Mouse (Mus musculus): ENCODE results near the gene Mthfd2. TPM values are rescaled to one million over a fixed set of nuclear protein-coding genes. Genes with fewer than 3 reads are reported as not detected.

Mthfd2 gene
- 10 to 100 TPM; 19.1 to 40.5 TPM for total RNA-seq (2021)
- long read RNA-seq, experiment 1, transcript Mthfd2-201 (8 exons, 2,085 nt) = major isoform, 65 of 76 reads
- long read RNA-seq, experiment 1, partial matches to known transcripts = 2 of 76 reads
- long read RNA-seq, experiment 1, other reads (novel, unspliced or antisense) = 9 of 76 reads
- long read RNA-seq, experiment 2, transcript Mthfd2-201 (8 exons, 2,085 nt) = major isoform, 10 of 14 reads
- long read RNA-seq, experiment 2, partial matches to known transcripts = 1 of 14 reads
- long read RNA-seq, experiment 2, other reads (novel, unspliced or antisense) = 3 of 14 reads

DNA sequence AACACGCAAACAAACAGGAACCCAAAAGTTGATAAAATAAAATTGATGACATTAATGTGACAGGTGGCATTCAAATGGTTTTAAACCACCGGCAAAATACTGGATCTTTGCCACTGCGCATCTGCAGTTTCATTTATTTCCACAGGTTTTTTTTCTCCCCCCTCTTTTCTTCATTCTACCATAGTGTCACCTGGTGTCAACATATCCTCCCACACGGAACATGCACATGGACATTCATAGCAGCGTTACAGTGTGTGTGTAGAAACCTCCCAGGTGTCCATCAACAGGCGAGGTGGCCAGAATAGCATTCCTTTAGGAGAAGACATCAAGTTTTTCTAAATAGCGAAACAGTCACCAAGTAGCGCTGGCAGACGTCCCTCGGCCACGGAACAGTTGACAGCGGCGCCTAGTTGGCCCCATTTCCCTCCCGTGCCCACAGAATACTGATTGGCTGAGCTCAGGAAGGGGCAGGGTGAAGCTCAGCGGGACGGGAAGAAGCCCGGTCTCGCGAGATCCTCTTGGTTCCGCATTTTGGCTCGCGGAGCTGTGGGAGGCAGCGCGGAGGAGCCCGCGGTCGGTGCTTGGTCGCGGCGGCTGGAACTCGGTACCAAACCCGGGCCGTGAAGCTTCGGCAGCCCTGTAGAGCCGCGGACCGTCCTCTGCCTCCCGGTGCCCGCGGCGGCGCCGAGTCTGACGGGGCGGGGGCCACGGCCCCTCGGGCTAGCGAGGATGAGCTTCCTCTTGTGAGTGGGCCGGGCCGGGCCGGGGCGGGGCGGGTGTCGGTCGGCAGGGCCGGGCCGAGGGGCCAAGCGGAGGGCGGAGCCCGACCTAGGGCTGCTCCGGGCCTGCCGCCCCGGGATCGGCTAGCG is at the start of gene Mthfd2, which contains the start of gene Mob1a:
Mthfd2 (minus strand) TSS at position 384 of the 869 bp plus-strand sequence.
Mob1a (plus strand) TSS at position 492 of the 869 bp plus-strand sequence.
- DNase-seq = peak; percentile 95 to 96

DNA sequence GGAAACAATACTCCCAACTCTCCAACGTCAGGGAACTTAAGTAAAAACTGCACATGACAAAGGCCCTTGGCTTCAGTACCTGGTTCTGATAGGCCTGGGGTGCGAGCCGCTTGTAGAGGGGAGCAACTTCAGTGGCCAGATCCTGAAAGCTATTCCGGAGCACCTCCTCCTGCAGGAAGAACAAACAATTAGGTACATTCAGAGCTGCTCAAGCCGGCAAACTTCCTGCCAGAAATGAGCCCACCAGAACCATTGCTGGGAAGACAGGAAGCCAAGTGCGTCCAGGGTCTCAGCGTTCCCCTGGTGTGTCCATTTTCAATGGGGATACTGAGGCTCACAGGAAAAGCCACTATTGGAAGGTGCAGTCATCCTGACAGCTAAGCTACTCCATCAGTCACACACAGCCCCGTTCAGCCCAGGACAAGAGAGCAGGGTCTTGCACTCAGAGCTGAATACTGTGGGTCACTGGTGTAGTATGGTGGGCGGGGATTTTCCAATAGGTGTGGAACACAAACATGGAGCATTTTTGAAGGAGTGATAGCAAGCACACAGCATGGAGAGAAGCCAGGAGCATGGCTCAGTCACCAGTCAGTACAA is 48.1 kb upstream of the Mthfd2 start:
- DNase-seq = no peak

DNA sequence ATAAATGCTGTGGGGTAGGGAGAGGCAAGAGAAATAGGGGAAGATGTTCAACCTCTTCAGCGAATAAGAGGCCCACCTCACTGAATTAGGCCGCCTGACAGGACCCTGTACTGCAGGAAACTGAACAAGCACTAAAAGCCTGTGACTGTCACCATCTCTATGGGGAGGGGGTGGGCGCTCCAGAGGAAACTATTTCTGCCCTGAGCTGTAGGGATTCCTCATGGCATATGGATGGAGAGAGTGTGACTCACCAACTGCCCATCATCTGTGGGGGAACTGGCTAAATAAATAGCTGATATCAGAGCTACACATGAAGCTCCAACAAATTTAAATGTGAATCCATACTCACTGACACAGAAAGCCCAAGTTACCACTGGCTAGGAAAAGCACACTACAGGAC is 45.6 kb upstream of the Mthfd2 start:
- DNase-seq = no peak

DNA sequence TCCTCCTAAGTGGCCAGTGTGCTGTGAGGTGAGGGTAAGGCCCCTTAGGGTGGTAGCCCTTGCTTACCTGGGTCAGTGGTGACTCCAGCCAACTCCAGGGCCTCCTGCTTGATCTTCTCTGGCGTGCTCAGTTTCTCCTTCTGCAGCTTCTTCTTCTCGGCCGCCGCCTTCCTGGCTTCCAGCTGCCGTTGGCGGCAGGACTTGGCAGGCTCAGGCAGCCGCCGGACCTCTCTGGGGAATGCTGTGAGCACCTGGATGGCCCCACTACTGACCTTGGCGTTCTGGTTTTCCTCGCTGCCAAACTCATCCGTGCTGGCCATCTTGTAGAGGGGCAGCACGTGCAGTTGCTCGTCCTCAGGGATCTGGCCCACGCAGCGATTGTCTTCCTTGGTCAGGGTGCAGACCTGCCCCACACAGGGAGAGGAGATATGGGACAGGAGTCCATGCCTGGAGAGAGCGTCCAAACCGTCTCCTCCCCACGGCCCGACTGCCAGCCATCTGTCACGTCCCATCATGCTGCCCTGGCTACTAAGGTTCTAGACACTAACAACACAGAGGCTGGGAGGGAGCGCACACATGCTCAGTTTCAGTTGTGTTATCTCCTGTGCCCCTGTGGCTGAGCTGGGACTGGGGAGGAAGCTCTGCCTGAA is 44.7 kb upstream of the Mthfd2 start:
- no peak for DNase-seq

DNA sequence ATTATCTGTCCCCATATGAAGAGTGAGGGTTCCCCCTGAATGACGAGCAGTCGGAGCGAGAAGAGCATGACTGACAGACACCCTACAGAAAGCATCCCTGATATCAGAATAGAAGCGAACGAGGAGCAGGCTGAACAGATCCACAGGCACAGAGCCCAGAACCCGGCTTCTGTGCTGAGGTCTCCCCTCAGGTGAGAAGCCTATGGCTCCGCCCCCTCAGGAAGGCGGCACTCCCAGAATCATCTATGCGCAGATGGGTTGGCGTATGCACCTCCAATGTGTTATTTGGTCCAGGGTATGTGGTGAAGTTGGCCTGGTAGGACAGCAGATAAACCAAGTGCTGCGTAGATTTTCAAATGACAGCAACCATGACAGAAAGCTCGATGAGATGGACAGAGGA is 37.4 kb upstream of the Mthfd2 start:
- DNase-seq = no peak

DNA sequence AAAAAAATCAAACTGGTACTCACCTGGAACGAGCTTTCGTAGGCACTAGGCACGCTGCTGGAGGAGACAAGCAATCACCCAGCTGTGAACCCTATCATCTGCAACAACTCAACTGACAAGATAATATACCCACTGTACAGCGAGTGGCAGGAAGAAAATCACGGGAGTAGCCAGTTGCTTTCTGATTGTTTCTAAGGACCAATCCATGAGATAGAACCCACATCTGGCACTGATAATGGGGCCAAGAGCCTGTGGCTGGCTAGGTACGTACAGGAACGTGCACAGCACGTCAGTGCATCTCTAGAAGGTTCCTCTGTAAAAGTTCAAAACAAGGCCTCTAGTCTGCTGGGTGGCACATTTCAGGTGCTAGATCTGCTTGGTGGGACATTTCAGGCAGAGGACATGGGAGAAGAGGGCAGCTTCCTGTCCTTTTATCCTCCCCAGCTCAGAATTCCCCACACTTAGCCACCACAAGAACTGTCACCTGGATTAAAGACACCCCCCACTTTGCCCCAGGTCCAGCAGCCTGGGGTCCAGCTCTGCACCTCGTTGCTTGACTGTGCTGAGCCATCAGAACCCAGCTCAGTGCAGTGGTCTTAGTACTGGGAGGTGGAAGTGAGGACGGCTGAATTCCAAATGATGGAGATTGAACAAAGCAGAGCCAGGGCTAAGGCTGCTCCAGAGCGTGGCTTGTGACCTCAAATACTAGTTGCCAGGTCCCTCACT is 36.0 kb upstream of the Mthfd2 start:
- no peak for DNase-seq

DNA sequence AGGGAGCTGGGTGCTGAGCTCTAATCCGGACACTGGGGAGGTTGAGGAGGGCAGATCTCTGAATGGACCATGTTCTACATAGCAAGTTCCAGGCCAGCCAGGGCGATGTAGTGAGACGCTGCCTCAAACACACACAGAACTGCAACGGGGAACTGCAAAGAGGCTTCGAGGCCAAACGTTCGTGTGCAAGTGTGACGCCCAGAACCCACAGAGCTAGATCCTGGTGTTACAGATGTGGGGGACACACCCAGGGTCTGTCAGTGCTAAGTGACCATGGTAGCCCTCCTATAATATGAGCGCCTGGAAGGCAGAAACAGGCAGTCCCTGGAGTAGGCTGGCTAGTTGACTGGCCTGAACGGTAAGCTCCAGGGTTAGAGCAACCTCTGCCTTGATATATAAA is 31.7 kb upstream of the Mthfd2 start:
- no peak for DNase-seq

DNA sequence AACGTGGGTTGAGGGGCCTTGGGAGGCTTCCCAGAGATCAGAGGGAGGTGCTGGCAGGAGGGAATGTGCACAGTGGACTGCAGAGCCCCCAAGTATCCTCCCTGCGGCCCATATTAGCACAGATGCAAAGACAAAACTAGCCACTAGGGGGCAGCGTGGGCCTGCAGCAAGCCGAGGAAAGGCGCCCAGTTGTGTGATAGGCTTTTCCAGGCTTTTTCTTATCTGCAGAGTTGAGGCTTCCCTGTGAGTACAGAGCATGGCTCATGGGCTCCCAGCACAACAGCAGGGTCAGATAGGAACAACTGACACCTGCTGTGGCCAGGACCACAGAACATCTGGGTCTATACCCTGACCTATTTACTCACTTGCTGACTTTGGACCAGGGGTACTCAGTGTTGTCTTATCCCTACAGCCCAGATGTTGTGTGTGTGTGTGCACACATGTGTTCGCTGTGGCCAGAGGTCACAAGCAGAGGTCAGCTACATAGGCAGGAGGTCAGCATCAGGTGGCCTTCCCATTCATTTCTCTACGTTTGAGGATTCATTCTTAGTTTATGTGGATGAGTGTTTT is 30.9 kb upstream of the Mthfd2 start:
- peak; percentile 87 to 90 for DNase-seq

DNA sequence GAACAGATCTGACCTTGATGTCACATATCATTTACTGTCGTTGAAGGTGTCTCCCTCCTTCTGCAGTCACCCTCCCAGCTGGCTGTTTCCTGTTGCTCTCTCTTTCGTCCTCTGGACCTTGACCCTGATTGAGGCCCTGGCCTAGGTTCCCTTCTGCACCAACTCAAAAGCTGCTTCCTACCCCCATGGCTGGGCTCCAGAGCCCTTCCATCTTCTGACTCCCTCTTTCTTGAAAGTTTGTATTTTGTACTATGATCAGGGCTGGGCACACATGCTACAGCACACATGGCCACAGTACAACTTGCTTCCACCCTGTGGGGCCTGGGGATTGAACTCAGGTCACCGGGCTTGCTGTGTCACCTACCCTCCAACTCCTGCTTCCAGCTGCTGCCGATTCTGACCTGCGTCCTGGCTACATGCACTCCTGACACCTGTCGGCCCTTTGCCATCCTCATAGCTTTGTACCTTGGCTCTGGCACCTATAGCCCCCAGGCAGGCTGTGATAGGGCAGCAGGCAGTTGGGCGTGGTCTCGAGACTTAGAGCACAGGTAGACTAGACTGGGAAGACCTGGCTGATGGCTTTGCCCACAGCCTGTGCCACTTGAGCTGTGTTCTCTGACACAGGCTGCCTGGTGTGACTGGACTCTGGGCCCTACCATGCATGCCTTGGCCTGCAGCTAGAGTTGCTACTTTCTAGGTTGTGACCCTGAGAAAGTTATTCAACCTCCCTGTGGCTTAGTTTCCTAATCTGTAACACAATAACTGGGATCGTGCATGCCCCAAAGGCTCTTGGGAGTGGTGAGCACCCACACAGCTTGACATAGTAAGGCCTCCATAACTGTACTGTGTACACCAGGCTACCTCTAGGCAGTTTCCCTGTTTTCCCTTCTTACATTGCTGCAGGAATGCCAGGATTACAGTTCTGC is 29.4 kb upstream of the Mthfd2 start:
- DNase-seq = peak in 1 of 2 experiments; percentile 26

DNA sequence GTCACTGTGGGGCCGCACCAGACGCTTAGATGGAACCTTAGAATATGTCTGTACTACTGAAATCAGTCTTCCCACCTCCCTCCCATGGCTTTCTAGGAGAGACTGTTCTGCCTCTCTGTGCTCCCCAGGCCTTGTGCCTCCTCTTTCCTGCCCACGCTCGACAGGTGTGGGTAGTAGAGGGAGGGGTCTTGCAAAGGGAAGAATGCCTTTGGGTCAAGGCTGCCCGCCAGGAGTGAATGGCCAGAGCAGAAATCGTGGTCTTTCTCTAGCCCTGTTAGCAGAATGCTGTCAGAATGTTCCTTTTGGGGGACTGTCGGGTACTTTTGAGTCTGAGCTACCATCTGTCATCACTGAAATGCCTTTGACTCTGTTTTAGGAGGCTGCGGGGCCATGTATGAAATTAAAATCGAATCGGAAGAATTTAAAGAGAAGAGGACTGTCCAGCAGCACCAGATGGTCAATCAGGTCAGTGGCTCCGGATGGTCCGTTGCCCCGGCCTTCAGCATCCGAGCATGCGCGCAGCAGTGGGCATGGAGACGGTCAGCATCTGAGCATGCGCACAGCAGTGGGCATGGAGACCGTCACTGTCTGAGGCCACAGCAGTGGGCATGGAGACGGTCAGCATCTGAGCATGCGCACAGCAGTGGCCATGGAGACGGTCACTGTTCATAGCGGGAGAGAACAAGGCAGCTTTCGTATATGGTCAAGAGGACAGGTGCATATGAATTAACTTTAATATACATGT is 27.1 kb upstream of the Mthfd2 start:
- DNase-seq = no peak

DNA sequence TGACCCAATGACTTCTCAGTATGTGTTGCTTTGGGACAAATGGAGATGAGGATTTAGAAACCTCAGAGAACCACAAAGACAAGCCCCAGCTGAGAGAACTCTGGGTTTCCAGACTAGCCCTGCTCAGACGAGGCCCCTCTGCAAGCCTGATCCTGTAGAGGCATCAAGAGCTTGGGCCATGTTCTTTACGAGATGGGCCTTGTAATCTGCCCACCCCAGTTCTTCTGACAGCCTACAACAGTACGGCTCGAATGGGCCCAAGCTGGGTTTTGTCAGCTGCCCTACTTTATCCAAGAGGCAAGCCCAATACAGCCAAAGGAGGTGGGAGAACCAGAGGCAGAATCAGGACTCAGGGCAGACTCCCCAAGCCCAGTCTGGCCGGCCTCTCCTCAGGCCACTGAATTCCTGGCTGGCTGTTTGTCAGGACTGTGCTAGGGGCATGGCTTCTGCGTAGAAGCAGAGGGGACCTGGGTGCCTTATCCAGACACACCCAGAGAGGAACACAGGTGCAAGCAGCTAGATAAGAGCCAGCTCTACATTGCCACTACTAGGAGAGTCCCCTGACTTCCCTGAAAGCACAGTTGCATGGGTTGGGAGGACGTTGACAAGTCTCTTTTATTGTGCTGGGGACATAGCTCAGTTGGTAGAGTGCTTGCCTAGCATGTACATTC is 25.9 kb upstream of the Mthfd2 start:
- no peak for DNase-seq

DNA sequence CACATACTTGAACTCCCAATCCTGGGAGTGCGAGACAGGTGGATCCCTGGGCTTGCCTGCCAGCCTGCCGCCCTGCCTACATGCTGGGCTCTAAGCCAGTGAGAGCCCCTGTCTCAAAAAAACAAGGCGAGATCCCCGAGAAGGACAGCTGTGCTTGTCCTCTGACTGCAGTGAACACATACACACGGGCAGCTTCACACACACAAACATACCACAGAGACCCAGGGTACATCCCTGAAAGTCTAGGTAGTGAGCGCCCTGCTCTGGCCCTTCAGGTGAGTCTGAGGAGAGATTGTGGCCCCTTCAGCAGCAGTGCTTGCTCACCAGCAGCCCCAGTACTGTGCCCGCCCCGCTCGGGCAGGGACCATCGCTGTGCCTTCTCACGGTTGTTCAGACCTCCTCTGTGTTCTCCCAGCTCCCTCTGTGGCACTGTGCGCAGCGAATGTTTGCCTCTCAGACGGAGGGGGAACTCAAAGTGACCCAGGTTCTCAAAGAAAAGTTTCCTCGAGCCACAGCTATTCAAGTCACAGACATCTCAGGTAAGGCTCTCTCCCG is 25.2 kb upstream of the Mthfd2 start:
- no peak for DNase-seq

DNA sequence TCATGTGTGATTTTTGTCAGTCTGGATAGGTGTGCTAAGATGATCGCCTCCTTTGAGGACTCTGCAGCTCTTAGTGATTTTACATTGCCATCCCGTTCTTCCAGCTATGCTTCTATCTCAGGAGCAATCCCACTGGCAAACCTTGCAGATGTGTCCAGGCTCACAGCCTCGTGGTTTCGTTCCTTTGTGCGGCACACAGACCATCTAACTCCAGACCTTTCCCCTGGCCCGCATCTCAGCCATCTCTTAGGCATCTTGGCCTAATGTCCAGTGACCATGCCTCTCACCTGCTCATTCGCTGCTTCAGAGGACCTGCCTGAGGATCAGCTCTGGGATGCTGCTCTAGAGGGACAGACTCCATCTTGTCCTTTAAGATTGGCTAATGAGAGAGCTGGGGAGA is 24.5 kb upstream of the Mthfd2 start:
- DNase-seq = no peak

DNA sequence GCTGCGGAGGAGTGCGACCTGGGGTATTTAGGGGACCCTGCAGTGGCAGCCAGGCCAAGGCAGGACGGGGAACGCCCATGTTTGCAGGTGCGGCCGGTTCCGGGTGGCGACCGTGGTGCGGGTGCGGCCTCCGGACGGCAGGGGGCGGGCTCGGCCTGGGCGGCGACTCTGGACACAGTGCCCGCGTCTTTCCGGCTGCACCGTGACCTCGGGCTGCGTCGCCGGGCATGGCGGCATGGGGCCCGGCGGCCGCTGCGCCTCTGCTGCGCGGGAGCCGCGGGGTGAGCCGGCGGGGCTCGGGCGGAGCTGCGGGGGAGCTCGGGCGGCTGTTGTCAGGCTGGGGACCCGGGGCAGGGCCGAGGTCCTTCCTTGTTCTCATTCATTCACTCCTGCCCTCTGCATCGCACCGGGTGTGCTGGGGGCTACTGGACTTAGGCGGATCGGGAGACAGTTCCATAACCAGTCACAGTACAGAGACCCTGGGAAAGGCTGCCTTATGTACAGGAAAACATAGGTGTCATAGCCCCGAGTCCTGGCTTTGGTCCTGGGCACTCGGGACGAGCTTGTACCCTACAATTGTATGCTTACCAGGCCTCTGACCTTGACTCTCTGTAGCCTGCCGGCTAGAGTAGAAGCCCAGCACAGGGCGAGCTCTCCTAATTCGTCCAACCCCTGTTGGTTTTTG is 23.7 kb upstream of the Mthfd2 start:
- DNase-seq = peak; percentile 94 to 96

DNA sequence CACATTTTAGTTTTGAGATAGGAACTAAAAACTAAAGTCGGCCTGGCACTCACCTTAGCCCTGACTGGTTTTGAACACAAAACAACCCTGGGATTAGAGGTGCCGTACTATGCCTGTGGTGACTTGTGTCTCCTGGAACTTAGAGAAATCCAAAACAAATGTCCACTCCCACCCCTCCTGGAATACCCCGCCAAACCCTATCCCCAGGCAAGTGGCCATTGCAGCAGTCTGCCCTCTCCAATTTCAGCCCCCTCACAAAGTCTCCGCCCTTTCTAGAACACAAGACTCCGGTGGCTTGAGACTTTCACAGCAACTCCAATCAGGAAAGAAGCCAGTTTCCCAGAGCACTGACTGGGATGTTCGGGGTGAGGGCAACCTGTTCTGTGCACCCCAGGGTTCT is 23.2 kb upstream of the Mthfd2 start, which contains the start of gene Bola3:
Bola3 (plus strand) TSS at position 275 of the 400 bp plus-strand sequence.
- DNase-seq = no peak

DNA sequence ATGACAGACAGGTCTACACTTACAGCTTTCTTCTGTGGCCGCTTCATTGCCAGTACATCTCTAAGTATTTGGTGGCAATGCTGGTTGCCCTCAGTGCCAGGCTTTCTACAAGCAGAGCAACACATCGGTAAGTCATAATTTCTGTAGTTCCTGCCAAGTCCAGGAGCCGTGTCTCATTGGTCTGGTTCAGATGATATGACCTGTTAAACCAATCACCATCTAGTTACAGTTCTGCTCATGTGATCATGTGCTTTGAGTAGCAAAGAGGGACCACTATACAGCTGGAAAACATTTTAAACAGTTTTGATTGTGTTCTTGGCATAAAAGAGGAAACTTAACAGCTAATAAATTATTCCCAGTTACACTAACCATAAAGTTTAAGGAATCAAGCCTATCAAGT is 22.2 kb upstream of the Mthfd2 start:
- no peak for DNase-seq

DNA sequence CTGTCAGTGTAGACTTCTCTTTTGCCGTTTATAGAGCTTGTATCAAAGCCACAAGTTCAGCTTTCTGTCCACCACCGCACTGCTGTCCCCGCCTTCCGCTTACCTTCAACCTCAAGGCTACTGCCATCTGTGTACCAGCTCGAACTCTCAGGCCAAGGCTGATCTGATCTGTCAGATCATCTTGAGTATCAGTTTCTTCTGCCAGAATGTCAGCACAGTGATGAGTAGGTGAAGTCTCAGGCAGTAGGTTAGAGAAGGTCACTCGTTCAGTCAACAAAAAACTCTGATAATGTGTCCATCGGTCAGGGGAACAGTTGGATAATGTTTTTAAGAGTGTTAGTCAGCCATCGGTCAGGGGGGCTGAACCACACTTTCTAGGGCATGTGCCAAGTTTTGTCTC is 19.6 kb upstream of the Mthfd2 start:
- DNase-seq = peak; percentile 39 to 63

DNA sequence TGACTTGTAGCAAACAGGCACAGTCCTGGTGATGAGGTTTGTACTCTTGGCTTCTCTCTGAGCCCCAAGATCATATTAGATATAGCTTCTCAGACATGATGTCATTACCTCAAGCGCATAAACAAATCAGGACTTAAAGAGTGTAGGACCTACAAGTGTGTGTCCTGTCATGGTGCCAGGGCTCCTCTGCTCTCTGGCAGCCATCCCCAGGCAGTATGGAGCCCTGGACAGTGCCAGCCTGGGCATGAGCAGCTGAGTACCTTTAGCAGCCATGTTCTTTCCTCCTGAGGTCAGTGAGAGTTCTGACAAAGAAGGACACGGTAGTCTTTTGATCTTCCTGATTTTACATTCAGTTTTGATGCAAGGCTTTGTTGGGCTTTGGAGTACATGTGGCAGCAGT is 17.2 kb upstream of the Mthfd2 start:
- DNase-seq = no peak
